Mouse (Mus musculus): ENCODE measurements around the gene Slc44a3. TPM values are rescaled to one million over a fixed set of nuclear protein-coding genes. Genes with fewer than 3 reads are reported as not detected.
A peak's percentile ranks its signal among the peaks of the same experiment; 100 is the strongest.
"Not testable (repeated sequence)": the region's sequence is repeated elsewhere in the genome, so short reads cannot be mapped to it uniquely, and the experiment has no call there.

The Slc44a3 gene
- polyA plus RNA-seq, 1 experiment, result 0.46 TPM

- DNase-seq (ENCODE audit: extremely low spot score in 1 of 2, low spot score in 1 of 2), result peak in 1 of 2 experiments; percentile 12
Measured at GRCm38 (mm10) chr3:121553294-121553693, 21.1 kb upstream of the Slc44a3 start.

GRCm38 (mm10) chr3:121552723-121553122 lies 20.5 kb upstream of the Slc44a3 start:
- no peak for DNase-seq (ENCODE audit: extremely low spot score in 1 of 2, low spot score in 1 of 2)

GRCm38 (mm10) chr3:121550370-121550769 lies 18.2 kb upstream of the Slc44a3 start:
- peak in 1 of 2 experiments; percentile 59 for DNase-seq (ENCODE audit: extremely low spot score in 1 of 2, low spot score in 1 of 2)

- peak in 1 of 2 experiments; percentile 25 for DNase-seq (ENCODE audit: extremely low spot score in 1 of 2, low spot score in 1 of 2)
Measured at GRCm38 (mm10) chr3:121547851-121548624, 15.8 kb upstream of the Slc44a3 start.

- DNase-seq (ENCODE audit: extremely low spot score in 1 of 2, low spot score in 1 of 2), result no peak
Measured at GRCm38 (mm10) chr3:121540621-121541020, 8.4 kb upstream of the Slc44a3 start.

GRCm38 (mm10) chr3:121539871-121540431 lies 7.7 kb upstream of the Slc44a3 start:
- peak in 1 of 2 experiments; percentile 36 for DNase-seq (ENCODE audit: extremely low spot score in 1 of 2, low spot score in 1 of 2)

GRCm38 (mm10) chr3:121538847-121539246 lies 6.6 kb upstream of the Slc44a3 start:
- not testable (repeated sequence) for DNase-seq (ENCODE audit: extremely low spot score in 1 of 2, low spot score in 1 of 2)

- no peak for DNase-seq (ENCODE audit: extremely low spot score in 1 of 2, low spot score in 1 of 2)
Measured at GRCm38 (mm10) chr3:121537996-121538395, 5.8 kb upstream of the Slc44a3 start.

- no peak for DNase-seq (ENCODE audit: extremely low spot score in 1 of 2, low spot score in 1 of 2)
Measured at GRCm38 (mm10) chr3:121536803-121537202, 4.6 kb upstream of the Slc44a3 start.

- peak in 1 of 2 experiments; percentile 72 for DNase-seq (ENCODE audit: extremely low spot score in 1 of 2, low spot score in 1 of 2)
Measured at GRCm38 (mm10) chr3:121535813-121536504, 3.8 kb upstream of the Slc44a3 start.

GRCm38 (mm10) chr3:121531370-121532148 lies 645 bp downstream of the Slc44a3 start:
- no peak for DNase-seq (ENCODE audit: extremely low spot score in 1 of 2, low spot score in 1 of 2)

GRCm38 (mm10) chr3:121530546-121531258 lies 1.5 kb downstream of the Slc44a3 start:
- no peak for DNase-seq (ENCODE audit: extremely low spot score in 1 of 2, low spot score in 1 of 2)

- no peak for DNase-seq (ENCODE audit: extremely low spot score in 1 of 2, low spot score in 1 of 2)
Measured at GRCm38 (mm10) chr3:121526096-121527093, 5.8 kb downstream of the Slc44a3 start.

GRCm38 (mm10) chr3:121521633-121522125 lies 10.5 kb downstream of the Slc44a3 start:
- no peak for DNase-seq (ENCODE audit: extremely low spot score in 1 of 2, low spot score in 1 of 2)

- no peak for DNase-seq (ENCODE audit: extremely low spot score in 1 of 2, low spot score in 1 of 2)
Measured at GRCm38 (mm10) chr3:121521123-121521522, 11.1 kb downstream of the Slc44a3 start.

GRCm38 (mm10) chr3:121517030-121517429 lies 15.2 kb downstream of the Slc44a3 start:
- DNase-seq (ENCODE audit: extremely low spot score in 1 of 2, low spot score in 1 of 2), result no peak

- no peak for DNase-seq (ENCODE audit: extremely low spot score in 1 of 2, low spot score in 1 of 2)
Measured at GRCm38 (mm10) chr3:121509141-121509540, 23.1 kb downstream of the Slc44a3 start.

GRCm38 (mm10) chr3:121507678-121508077 lies 24.5 kb downstream of the Slc44a3 start:
- DNase-seq (ENCODE audit: extremely low spot score in 1 of 2, low spot score in 1 of 2), result no peak

GRCm38 (mm10) chr3:121506756-121507155 lies 25.4 kb downstream of the Slc44a3 start:
- no peak for DNase-seq (ENCODE audit: extremely low spot score in 1 of 2, low spot score in 1 of 2)
